Comparison of ENCODE assay signal across 8 mouse cellular contexts in the genomic region with DNA sequence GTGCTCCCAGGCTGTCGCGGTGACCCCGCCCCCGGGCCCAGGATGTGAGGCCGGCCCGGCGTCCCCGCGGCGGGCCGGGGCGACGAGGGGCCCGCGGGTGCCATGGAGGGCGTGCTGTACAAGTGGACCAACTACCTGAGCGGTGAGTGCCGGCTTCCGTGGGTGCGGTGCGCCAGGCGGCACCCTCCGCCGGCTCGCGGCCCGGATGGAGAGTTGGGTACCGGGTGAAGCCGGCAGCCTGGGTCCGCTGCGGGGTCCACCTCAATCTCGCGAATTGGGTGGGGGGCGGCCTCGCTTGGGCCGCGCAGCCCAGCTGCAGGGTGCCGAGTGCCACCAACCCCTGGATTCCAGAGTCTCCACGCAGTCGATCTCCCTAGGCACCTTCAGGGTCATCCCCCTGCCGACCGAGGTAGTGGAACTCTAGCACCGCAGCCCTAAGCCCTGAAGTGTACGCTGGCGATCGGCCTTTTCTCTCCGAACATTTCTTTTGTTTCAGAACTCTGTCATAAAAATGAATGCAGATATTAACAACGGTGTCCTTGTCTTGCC. TPM values are rescaled to one million over a fixed set of nuclear protein-coding genes. Genes with fewer than 3 reads are reported as not detected.
DNase-seq lines count a peak whose midpoint lies in the region; ATAC-seq lines count a peak whose summit lies in the region.

No protein-coding gene starts in this region.

- H3K27ac ChIP-seq in heart, embryonic 16.5 days (ENCODE audit: low read length): peak overlapping the region; percentile 78
- H3K27ac ChIP-seq in midbrain, embryonic 11.5 days (ENCODE audit: low read depth, low read length): peak overlapping the region; percentile 44; the same call in 1 of the 2 replicates

- no peak for DNase-seq in heart, adult 18-20 months
- peak; percentile 39 for DNase-seq in NIH3T3 (ENCODE audit: low read depth)
- no peak for DNase-seq in midbrain, embryonic 11.5 days (ENCODE audit: low spot score, missing footprints)
- no peak for DNase-seq in spleen, postnatal 14 days (ENCODE audit: low spot score in 2 of 2)
- no peak for DNase-seq in right cerebral cortex, postnatal 25 days
- DNase-seq in lung, postnatal 4 days: no peak

- H3K36me3 ChIP-seq in heart, embryonic 16.5 days (ENCODE audit: control insufficient read depth, insufficient read depth): no peaks in the 10 kb centered on the region
- no peaks in the 10 kb centered on the region for H3K36me3 ChIP-seq in midbrain, embryonic 11.5 days (ENCODE audit: control insufficient read depth, insufficient read depth, low read length)

- H3K9ac ChIP-seq in heart, embryonic 16.5 days (ENCODE audit: low read length): peak overlapping the region; percentile 89
- peak overlapping the region; percentile 88 for H3K9ac ChIP-seq in midbrain, embryonic 11.5 days (ENCODE audit: low read length)

- H3K4me2 ChIP-seq in heart, embryonic 16.5 days (ENCODE audit: low read depth, low read length): peak overlapping the region; percentile 67
- H3K4me2 ChIP-seq in midbrain, embryonic 11.5 days: peak overlapping the region; percentile 77

- under 1% methylated on average over 45 of the region's 48 CpGs for WGBS in heart, embryonic 16.5 days
- under 1% methylated on average over 44 of the region's 48 CpGs for WGBS in midbrain, embryonic 11.5 days

- H3K9me3 ChIP-seq in heart, embryonic 16.5 days (replicated peaks; ENCODE audit: control insufficient read depth, low read length): no peaks in the 10 kb centered on the region
- H3K9me3 ChIP-seq in midbrain, embryonic 11.5 days (ENCODE audit: control insufficient read depth, low read length): no peaks in the 10 kb centered on the region

- peak overlapping the region; percentile 89 for H3K4me3 ChIP-seq in heart, embryonic 16.5 days (ENCODE audit: low read length)
- peak overlapping the region; percentile 84 for H3K4me3 ChIP-seq in midbrain, embryonic 11.5 days (ENCODE audit: low read depth, low read length)

- H3K27me3 ChIP-seq in heart, embryonic 16.5 days (ENCODE audit: control insufficient read depth, insufficient read depth, low read length): no peaks in the 10 kb centered on the region
- H3K27me3 ChIP-seq in midbrain, embryonic 11.5 days (ENCODE audit: control insufficient read depth, insufficient read depth, low read length): no peaks in the 10 kb centered on the region

- 0 out of 2 replicates have a peak, but pooled peaks have one; percentile 4 for ATAC-seq in heart, embryonic 16.5 days (replicated peaks; ENCODE audit: extremely low read depth, insufficient read depth, low FRiP score)
- 0 out of 2 replicates have a peak, but pooled peaks have one; percentile 18 for ATAC-seq in granulocyte monocyte progenitor cell, adult 5-6 weeks (replicated peaks; ENCODE audit: poor library complexity, severe bottlenecking)
- ATAC-seq in midbrain, embryonic 11.5 days (ENCODE audit: low FRiP score): no peak; the same call in 1 of the 2 replicates

- peaks cover 27% of the 10 kb centered on the region for H3K4me1 ChIP-seq in heart, embryonic 16.5 days (ENCODE audit: control insufficient read depth, insufficient read depth, low read length)
- H3K4me1 ChIP-seq in midbrain, embryonic 11.5 days (ENCODE audit: control insufficient read depth, insufficient read depth, low read length): peaks cover 14% of the 10 kb centered on the region

RNA-seq across cellular contexts. Expression of gene Plekha8, which starts 0.5 kb away (rescaled TPM):
- 4.5 and 5.5 TPM in 2 replicates for polyA plus RNA-seq in heart, embryonic 16.5 days (2015; fragmentation: Nextera tagmentation; extraction: Ambion mirVana)
- 1 to 10 TPM; 9.1 to 9.9 TPM for total RNA-seq in heart, adult 18-20 months (2021)
- total RNA-seq in granulocyte monocyte progenitor cell, adult 5-6 weeks (2014; fragmentation: Nextera tagmentation): 2.7 and 4.6 TPM in 2 replicates
- total RNA-seq in granulocyte monocyte progenitor cell, adult 5-6 weeks (2017): 2.2 and 3.1 TPM in 2 replicates
- 21.0 and 22.5 TPM in 2 replicates for polyA plus RNA-seq in midbrain, embryonic 11.5 days (2014; fragmentation: Nextera tagmentation; extraction: Ambion mirVana)

RNA-seq across cellular contexts. Expression of gene Fkbp14, which starts 1.7 kb away (rescaled TPM):
- 21.7 and 22.3 TPM in 2 replicates for polyA plus RNA-seq in heart, embryonic 16.5 days (2015; fragmentation: Nextera tagmentation; extraction: Ambion mirVana)
- total RNA-seq in heart, adult 18-20 months (2021): 10 to 100 TPM in 1 of 2 experiments, 1 to 10 TPM in 1; 8.9 to 11.6 TPM
- total RNA-seq in granulocyte monocyte progenitor cell, adult 5-6 weeks (2014; fragmentation: Nextera tagmentation): not detected in 2 replicates
- total RNA-seq in granulocyte monocyte progenitor cell, adult 5-6 weeks (2017): not detected in 2 replicates
- polyA plus RNA-seq in midbrain, embryonic 11.5 days (2014; fragmentation: Nextera tagmentation; extraction: Ambion mirVana): 14.5 and 18.0 TPM in 2 replicates

RNA-seq across cellular contexts. Expression of gene Scrn1, which starts 29.1 kb away (rescaled TPM):
- polyA plus RNA-seq in heart, embryonic 16.5 days (2015; fragmentation: Nextera tagmentation; extraction: Ambion mirVana): 5.1 and 6.3 TPM in 2 replicates
- 1 to 10 TPM; 5.0 to 5.9 TPM for total RNA-seq in heart, adult 18-20 months (2021)
- not detected in 2 replicates for total RNA-seq in granulocyte monocyte progenitor cell, adult 5-6 weeks (2014; fragmentation: Nextera tagmentation)
- total RNA-seq in granulocyte monocyte progenitor cell, adult 5-6 weeks (2017): not detected in 2 replicates
- 69.5 and 73.3 TPM in 2 replicates for polyA plus RNA-seq in midbrain, embryonic 11.5 days (2014; fragmentation: Nextera tagmentation; extraction: Ambion mirVana)

Comparison
In these comparisons a context has a peak if more than half of its experiments do, and no peak if none do; other contexts are left out.
1. RNA of gene Fkbp14, which starts 1.7 kb away (total RNA-seq): 8.9 to 11.6 TPM in heart, adult 18-20 months; not detected in granulocyte monocyte progenitor cell, adult 5-6 weeks; every median in the first group is over 4 times any median in the second.
2. RNA of gene Scrn1, which starts 29.1 kb away (total RNA-seq): 5.0 to 5.9 TPM in heart, adult 18-20 months; not detected in granulocyte monocyte progenitor cell, adult 5-6 weeks; every median in the first group is over 4 times any median in the second.